Mouse (Mus musculus) ES-E14 (cell line): ENCODE results near the gene Kif23. TPM values are rescaled to one million over a fixed set of nuclear protein-coding genes. Genes with fewer than 3 reads are reported as not detected.

Experiments used
- DNase-seq: peaks from one replicate; pipeline ENCODE4 v3.0.0-alpha.2; 2013; ENCODE audit warnings: low read depth, low spot score
- H3K27ac ChIP-seq: 2 replicates; pipeline ENCODE4 v1.5.1; 2012; ENCODE audit warnings: low read depth, mild to moderate bottlenecking, low read length, moderate library complexity, mixed read lengths; ENCODE audit not compliant: poor library complexity, insufficient read depth, severe bottlenecking
- H3K36me3 ChIP-seq: 2 replicates; pipeline ENCODE4 v1.6.1; 2012; ENCODE audit warnings: mild to moderate bottlenecking, low read length, moderate library complexity, mixed read lengths; ENCODE audit not compliant: control insufficient read depth, poor library complexity, insufficient read depth, severe bottlenecking
- H3K4me1 ChIP-seq, 2 experiments: fragments of 150-350 bp in 1 of 2; sonication (generic) in 1 of 2; 2 replicates each; pipeline ENCODE4 v1.6.1; 2012; ENCODE audit warnings: low read length in 2 of 2, mild to moderate bottlenecking in 1 of 2, mixed read lengths in 1 of 2; ENCODE audit not compliant: control insufficient read depth in 2 of 2, insufficient read depth in 2 of 2, poor library complexity in 1 of 2
- H3K4me3 ChIP-seq, 2 experiments: fragments of 150-350 bp in 1 of 2; sonication (generic) in 1 of 2; 2 replicates each; pipeline ENCODE4 v1.5.1; 2012; ENCODE audit warnings: low read length in 2 of 2, low read depth in 1 of 2, mild to moderate bottlenecking in 1 of 2, mixed read lengths in 1 of 2; ENCODE audit not compliant: insufficient read depth in 1 of 2, poor library complexity in 1 of 2, severe bottlenecking in 1 of 2
- H3K9ac ChIP-seq: 2 replicates; pipeline ENCODE4 v1.6.1; 2012; ENCODE audit warnings: low read depth, mild to moderate bottlenecking, low read length, mixed read lengths; ENCODE audit not compliant: poor library complexity, insufficient read depth, severe bottlenecking
- H3K9me3 ChIP-seq: fragments of 150-350 bp; sonication (generic); 2 replicates; pipeline ENCODE4 v1.6.1; 2012; ENCODE audit warnings: low read depth, mild to moderate bottlenecking, low read length; ENCODE audit not compliant: control insufficient read depth, insufficient read depth
- CHD2 ChIP-seq: IDR thresholded peaks from 2 replicates; pipeline ENCODE4 v1.6.1; 2014; ENCODE audit warnings: mild to moderate bottlenecking, low read depth, low read length, inconsistent platforms
- HCFC1 ChIP-seq: IDR thresholded peaks from 2 replicates; pipeline ENCODE4 v1.6.1; 2012; ENCODE audit warnings: low read length, inconsistent platforms, borderline replicate concordance; ENCODE audit not compliant: insufficient read depth
- MAFK ChIP-seq: IDR thresholded peaks from 2 replicates; pipeline ENCODE4 v1.6.1; 2014; ENCODE audit warnings: mild to moderate bottlenecking, low read depth, low read length, inconsistent platforms; ENCODE audit not compliant: insufficient read depth
- ZC3H11A ChIP-seq: IDR thresholded peaks from 2 replicates; pipeline ENCODE4 v1.6.1; 2012; ENCODE audit warnings: low read depth, mild to moderate bottlenecking, inconsistent platforms, low read length, borderline replicate concordance
- ZNF384 ChIP-seq: IDR thresholded peaks from 2 replicates; pipeline ENCODE4 v1.6.1; 2012; ENCODE audit warnings: low read depth, low read length, inconsistent platforms
- in situ Hi-C, 2 experiments: fragments of 600-800 bp; cut with MboI; formaldehyde crosslinking; loops; one replicate each; pipeline ENCODE4 v1.15.1; 2025; ENCODE audit warnings: low sequenced_read_pairs in 2 of 2, inconsistent platforms in 1 of 2; ENCODE audit not compliant: unreplicated experiment in 2 of 2
- total RNA-seq: library from RNA; depleted of rRNA; stranded (reverse); fragments of 300-350 nt; gene quantifications from 2 replicates; pipeline ENCODE4 v1.2.3, GENCODE M21; 2012

Kif23 gene
- total RNA-seq, 1 experiment = 87.1 TPM

DNA sequence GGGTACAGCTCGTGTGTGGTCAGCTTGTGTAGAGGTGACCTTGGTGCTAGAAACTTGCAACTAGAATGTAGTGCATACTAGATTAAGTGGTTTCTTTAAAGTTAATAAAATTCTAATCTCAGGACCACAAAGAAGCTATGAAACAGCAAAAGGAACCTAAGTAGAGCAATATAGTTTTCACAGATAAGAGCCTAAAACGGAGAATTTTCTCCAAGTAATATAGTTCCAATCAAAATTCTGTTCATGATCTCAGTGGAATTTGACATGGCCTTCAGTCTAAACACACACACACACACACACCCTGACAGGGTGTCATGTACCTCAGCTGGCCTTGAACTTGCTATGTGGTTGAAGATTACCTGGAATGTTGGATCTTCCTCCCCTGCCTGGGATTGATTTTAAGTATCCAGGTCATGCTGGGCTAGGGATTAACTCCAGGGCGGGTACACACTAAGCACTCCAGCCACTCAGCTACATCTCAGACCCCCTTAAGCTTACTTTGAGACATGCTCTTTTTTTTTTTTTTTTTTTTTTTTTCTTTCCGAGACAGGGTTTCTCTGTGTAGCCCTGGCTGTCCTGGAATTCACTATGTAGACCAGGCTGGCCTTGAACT, 31.1 kb downstream of the Kif23 start:
- TF ChIP-seq ZNF384 = 0 out of 2 replicates have a peak, but pooled peaks have one; percentile 13
- no peak for TF ChIP-seq HCFC1
- TF ChIP-seq MAFK = no peak
- no peak for TF ChIP-seq CHD2
- no peak for TF ChIP-seq ZC3H11A
- in situ Hi-C loops = no loop called here
- H3K27ac ChIP-seq = no peak overlapping the region; the same call in 1 of the 2 replicates
- H3K9ac ChIP-seq = peak overlapping the region; percentile 80; the same call in 1 of the 2 replicates
- H3K4me3 ChIP-seq = peak overlapping the region; percentile 74; a peak in 3 of 4 replicates
- no peak for DNase-seq
- H3K36me3 ChIP-seq = peaks cover 40% of the 10 kb centered on the region
- peaks cover 0 to 3% of the 10 kb centered on the region in 2 experiments; a peak in 1 of 4 replicates for H3K4me1 ChIP-seq
- no peaks in the 10 kb centered on the region for H3K9me3 ChIP-seq

DNA sequence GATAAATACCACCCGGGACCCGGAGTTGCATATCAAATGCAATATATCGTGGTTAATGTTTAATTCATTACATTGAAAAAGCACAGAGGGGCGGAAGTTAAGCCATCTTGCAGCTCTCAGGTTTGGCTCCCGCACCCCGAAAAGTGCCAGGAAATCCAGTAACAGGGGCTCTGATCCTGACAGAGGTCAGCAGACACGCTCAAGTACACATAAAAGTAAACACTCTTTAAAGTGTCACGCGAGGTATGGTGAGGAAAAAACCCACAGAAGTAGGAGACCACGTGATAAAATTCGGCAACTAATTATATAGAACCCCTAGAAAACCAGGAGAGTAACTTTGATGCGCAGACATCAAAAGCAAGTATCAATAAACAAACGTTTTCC, 31.7 kb downstream of the Kif23 start:
- H3K9me3 ChIP-seq = no peaks in the 10 kb centered on the region
- H3K27ac ChIP-seq = peak overlapping the region; percentile 82
- H3K36me3 ChIP-seq = peaks cover 40% of the 10 kb centered on the region
- no peak for DNase-seq
- H3K4me1 ChIP-seq = peaks cover 0 to 3% of the 10 kb centered on the region in 2 experiments; a peak in 1 of 4 replicates
- no peak for TF ChIP-seq HCFC1
- no peak for TF ChIP-seq MAFK
- TF ChIP-seq ZC3H11A = no peak
- no peak for TF ChIP-seq ZNF384
- no peak for TF ChIP-seq CHD2
- in situ Hi-C loops = no loop called here
- peak overlapping the region; percentile 80 for H3K9ac ChIP-seq
- peak overlapping the region; percentile 74 for H3K4me3 ChIP-seq

DNA sequence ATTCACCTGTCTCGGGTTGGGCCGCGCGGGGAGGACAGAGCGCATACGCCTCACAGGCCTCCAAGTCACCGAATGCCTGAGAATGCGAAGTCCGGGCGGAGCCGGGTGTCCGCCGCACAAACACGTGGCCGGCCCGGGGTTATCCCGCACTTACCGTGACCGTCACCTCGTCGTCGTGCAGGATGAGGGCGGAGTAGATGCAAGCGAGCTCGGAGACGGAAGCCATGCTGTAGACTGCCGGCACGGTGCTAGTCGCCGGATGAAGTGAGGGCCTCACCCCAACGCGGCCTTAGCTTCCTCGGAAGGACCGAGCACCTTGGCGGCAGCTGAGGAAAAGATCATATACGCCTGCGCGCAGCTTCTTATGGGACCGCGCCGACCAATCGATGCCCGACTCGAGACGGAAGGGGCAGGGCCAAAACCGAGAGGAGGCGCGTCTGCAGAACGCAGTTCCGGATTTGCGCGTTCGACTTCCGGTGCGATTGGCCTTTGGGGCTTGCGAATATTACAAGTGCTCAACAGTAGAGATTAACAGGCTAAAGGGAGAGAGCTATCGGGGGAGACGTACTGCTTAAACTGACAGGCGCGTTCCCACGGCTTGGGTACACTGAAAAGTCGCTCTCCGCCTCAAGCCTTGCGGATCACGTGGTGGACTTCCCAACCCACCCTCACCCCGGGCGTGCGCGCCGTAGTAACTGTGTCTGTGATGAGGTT, 32.2 kb downstream of the Kif23 start, which contains the start of gene Rplp1:
TSS of gene Rplp1 (minus strand) at position 340 of the 714 bp plus-strand sequence.
- Histone ChIP-seq H3K27ac (peak within 1 kb of the TSS; percentile 82), H3K36me3 (peaks cover 37% of the 10 kb centered on the region)
- TF ChIP-seq ZC3H11A = no peak
- TF ChIP-seq HCFC1 = peak; percentile 12
- no peak for TF ChIP-seq ZNF384
- no peak for TF ChIP-seq MAFK

DNA sequence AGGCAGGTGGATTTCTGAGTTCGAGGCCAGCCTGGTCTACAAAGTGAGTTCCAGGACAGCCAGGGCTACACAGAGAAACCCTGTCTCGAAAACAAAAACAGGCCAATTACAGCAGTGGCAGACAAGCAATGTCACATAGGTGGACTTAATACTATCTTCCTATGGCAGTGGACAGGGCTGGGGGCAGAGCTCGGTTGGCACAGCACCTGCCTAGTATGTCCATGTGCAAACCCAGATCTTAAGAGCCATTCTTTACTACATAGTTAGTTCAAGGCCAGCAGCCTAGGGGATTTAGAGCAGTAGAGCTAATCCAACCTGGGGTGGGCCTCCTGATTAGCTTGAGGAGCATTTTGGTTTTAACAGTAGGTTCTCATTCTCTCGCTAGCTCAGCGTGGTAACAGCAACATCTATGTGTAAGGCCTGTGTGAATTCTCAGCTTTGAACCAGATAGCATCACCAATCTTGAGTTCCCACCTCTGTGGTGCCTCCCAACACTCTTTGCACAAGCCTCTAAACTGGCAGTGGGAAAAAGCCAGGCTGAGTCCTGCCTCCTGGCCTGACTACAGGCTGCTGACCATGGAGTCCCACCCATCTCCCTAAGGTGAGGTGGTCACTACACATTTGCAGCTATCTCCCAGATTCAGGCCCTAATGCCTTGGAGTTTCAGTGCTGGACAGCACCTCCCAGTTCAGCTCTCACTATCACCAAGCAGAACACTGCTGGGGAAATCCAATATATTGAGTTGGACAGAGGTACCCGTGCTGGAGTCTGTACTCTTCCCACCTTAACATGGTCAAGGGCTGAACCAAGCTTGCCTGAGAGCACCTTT, 35.1 kb downstream of the Kif23 start:
- Histone ChIP-seq H3K4me1 (peaks cover 0 to under 1% of the 10 kb centered on the region in 2 experiments; a peak in 1 of 4 replicates), H3K9me3 (no peaks in the 10 kb centered on the region), H3K9ac (no peak overlapping the region), H3K36me3 (peaks cover 24% of the 10 kb centered on the region), H3K4me3 (no peak overlapping the region), H3K27ac (no peak overlapping the region; the same call in 1 of the 2 replicates)
- no peak for DNase-seq
- in situ Hi-C loops = no loop called here
- no peak for TF ChIP-seq ZC3H11A
- TF ChIP-seq ZNF384 = no peak
- no peak for TF ChIP-seq CHD2
- TF ChIP-seq MAFK = no peak
- TF ChIP-seq HCFC1 = no peak

More for the DNA sequence above, 32.2 kb downstream of the Kif23 start, which contains the start of gene Rplp1:
- peak within 1 kb of the TSS; percentile 74 to 83 for H3K4me3 ChIP-seq
- DNase-seq = peak; percentile 93
- H3K9me3 ChIP-seq = no peaks in the 10 kb centered on the region
- peak within 1 kb of the TSS; percentile 93 for H3K9ac ChIP-seq
- in situ Hi-C loops = no loop called here
- peaks cover 0 to 3% of the 10 kb centered on the region in 2 experiments; a peak in 1 of 4 replicates for H3K4me1 ChIP-seq
